Mouse (Mus musculus): ENCODE data around the gene Kdm8. TPM values are rescaled to one million over a fixed set of nuclear protein-coding genes. Genes with fewer than 3 reads are reported as not detected.

Kdm8 gene
- polyA plus RNA-seq, 2 experiments = 4.7 to 6.1 TPM

- peaks cover 6% of the 10 kb centered on the region for H3K36me3 ChIP-seq (replicated peaks; ENCODE audit: control insufficient read depth, insufficient read depth, low read depth)
- peak overlapping the region; percentile 19 for H3K27ac ChIP-seq
- DNase-seq (ENCODE audit: low read depth in 3 of 3, low spot score in 3 of 3) (no peak), ATAC-seq (ENCODE audit: insufficient read depth) (no peak)
- H3K27me3 ChIP-seq (ENCODE audit: control insufficient read depth, insufficient read depth, low read length) = no peaks in the 10 kb centered on the region
- WGBS (ENCODE audit: insufficient replicate concordance) = 47% methylated on average over 10 of the region's 10 CpGs
- no peak overlapping the region for H3K4me3 ChIP-seq (ENCODE audit: insufficient read depth in 1 of 2, low read depth in 2 of 2, low read length in 2 of 2)
- H3K4me1 ChIP-seq (replicated peaks; ENCODE audit: control insufficient read depth in 2 of 2, insufficient read depth in 2 of 2, low read length in 1 of 2) = peaks cover 41 to 58% of the 10 kb centered on the region in 2 experiments
- H3K9ac ChIP-seq (replicated peaks) = peak overlapping the region; percentile 2
- no peak for TF ChIP-seq CTCF (IDR thresholded peaks at IDR 0.05; ENCODE audit: low read depth)
- TF ChIP-seq EP300 (IDR thresholded peaks at IDR 0.05; ENCODE audit: low read depth) = no peak
- no peaks in the 10 kb centered on the region for H3K9me3 ChIP-seq (ENCODE audit: control insufficient read depth, low read length)
- H3K4me2 ChIP-seq (ENCODE audit: low read depth) = peak overlapping the region; percentile 52
Observed at GRCm38 (mm10) chr7:125487126-125487525, 42.6 kb downstream of the Kdm8 start.

- Histone ChIP-seq H3K4me3 (ENCODE audit: insufficient read depth in 1 of 2, low read depth in 2 of 2, low read length in 2 of 2) (no peak overlapping the region), H3K27ac (peak overlapping the region; percentile 31; the same call in 1 of the 2 replicates), H3K4me1 (replicated peaks; ENCODE audit: control insufficient read depth in 2 of 2, insufficient read depth in 2 of 2, low read length in 1 of 2) (peaks cover 43 to 64% of the 10 kb centered on the region in 2 experiments), H3K36me3 (replicated peaks; ENCODE audit: control insufficient read depth, insufficient read depth, low read depth) (peaks cover 6% of the 10 kb centered on the region), H3K4me2 (ENCODE audit: low read depth) (peak overlapping the region; percentile 52), H3K27me3 (ENCODE audit: control insufficient read depth, insufficient read depth, low read length) (no peaks in the 10 kb centered on the region), H3K9ac (replicated peaks) (no peak overlapping the region), H3K9me3 (ENCODE audit: control insufficient read depth, low read length) (no peaks in the 10 kb centered on the region)
- WGBS (ENCODE audit: insufficient replicate concordance) = 65% methylated on average over 6 of the region's 6 CpGs
- no peak for DNase-seq (ENCODE audit: low read depth in 3 of 3, low spot score in 3 of 3)
- no peak for ATAC-seq (ENCODE audit: insufficient read depth)
- TF ChIP-seq EP300 (IDR thresholded peaks at IDR 0.05; ENCODE audit: low read depth) (no peak), CTCF (IDR thresholded peaks at IDR 0.05; ENCODE audit: low read depth) (no peak)
Observed at GRCm38 (mm10) chr7:125488706-125489105, 44.2 kb downstream of the Kdm8 start.

- TF ChIP-seq CTCF (IDR thresholded peaks at IDR 0.05; ENCODE audit: low read depth) = no peak
- TF ChIP-seq EP300 (IDR thresholded peaks at IDR 0.05; ENCODE audit: low read depth) = no peak
- no peak overlapping the region for H3K9ac ChIP-seq (replicated peaks)
- DNase-seq (ENCODE audit: low read depth in 3 of 3, low spot score in 3 of 3) (no peak), ATAC-seq (ENCODE audit: insufficient read depth) (no peak)
- no peaks in the 10 kb centered on the region for H3K9me3 ChIP-seq (ENCODE audit: control insufficient read depth, low read length)
- H3K4me2 ChIP-seq (ENCODE audit: low read depth) = peak overlapping the region; percentile 85
- WGBS (ENCODE audit: insufficient replicate concordance) = 68% methylated on average over 2 of the region's 2 CpGs
- H3K27ac ChIP-seq = peak overlapping the region; percentile 26; the same call in 1 of the 2 replicates
- H3K4me1 ChIP-seq (replicated peaks; ENCODE audit: control insufficient read depth in 2 of 2, insufficient read depth in 2 of 2, low read length in 1 of 2) = peaks cover 40 to 57% of the 10 kb centered on the region in 2 experiments
- no peaks in the 10 kb centered on the region for H3K27me3 ChIP-seq (ENCODE audit: control insufficient read depth, insufficient read depth, low read length)
- peaks cover 6% of the 10 kb centered on the region for H3K36me3 ChIP-seq (replicated peaks; ENCODE audit: control insufficient read depth, insufficient read depth, low read depth)
- no peak overlapping the region for H3K4me3 ChIP-seq (ENCODE audit: insufficient read depth in 1 of 2, low read depth in 2 of 2, low read length in 2 of 2)
Observed at GRCm38 (mm10) chr7:125489636-125490035, 45.2 kb downstream of the Kdm8 start.

GRCm38 (mm10) chr7:125490947-125491735, 46.7 kb downstream of the Kdm8 start, which contains the start of gene Nsmce1:
Gene Nsmce1 (minus strand): TSS chr7:125491596.
- Histone ChIP-seq H3K4me3 (ENCODE audit: insufficient read depth in 1 of 2, low read depth in 2 of 2, low read length in 2 of 2) (peak within 1 kb of the TSS; percentile 82 to 83), H3K9ac (replicated peaks) (peak within 1 kb of the TSS; percentile 88), H3K27me3 (ENCODE audit: control insufficient read depth, insufficient read depth, low read length) (no peaks in the 10 kb centered on the region), H3K36me3 (replicated peaks; ENCODE audit: control insufficient read depth, insufficient read depth, low read depth) (peaks cover 2% of the 10 kb centered on the region; the same call in 1 of the 2 replicates), H3K9me3 (ENCODE audit: control insufficient read depth, low read length) (no peaks in the 10 kb centered on the region), H3K4me2 (ENCODE audit: low read depth) (peak within 1 kb of the TSS; percentile 85), H3K4me1 (replicated peaks; ENCODE audit: control insufficient read depth in 2 of 2, insufficient read depth in 2 of 2, low read length in 1 of 2) (peaks cover 38 to 54% of the 10 kb centered on the region in 2 experiments), H3K27ac (peak within 1 kb of the TSS; percentile 88)
- TF ChIP-seq EP300 (IDR thresholded peaks at IDR 0.05; ENCODE audit: low read depth) = peak; percentile 48; the same call in 1 of the 2 replicates
- TF ChIP-seq CTCF (IDR thresholded peaks at IDR 0.05; ENCODE audit: low read depth) = peak; percentile 52
- WGBS (ENCODE audit: insufficient replicate concordance) = under 1% methylated on average over 56 of the region's 56 CpGs
- ATAC-seq (ENCODE audit: insufficient read depth) (peak; percentile 97), DNase-seq (ENCODE audit: low read depth in 3 of 3, low spot score in 3 of 3) (peak; percentile 94 to 95 (median 95))

GRCm38 (mm10) chr7:125491760-125492159, 47.3 kb downstream of the Kdm8 start:
- H3K9me3 ChIP-seq (ENCODE audit: control insufficient read depth, low read length) = no peaks in the 10 kb centered on the region
- H3K27me3 ChIP-seq (ENCODE audit: control insufficient read depth, insufficient read depth, low read length) = no peaks in the 10 kb centered on the region
- ATAC-seq (ENCODE audit: insufficient read depth) (peak; percentile 4; the same call in 1 of the 2 replicates), DNase-seq (ENCODE audit: low read depth in 3 of 3, low spot score in 3 of 3) (no peak)
- H3K4me3 ChIP-seq (ENCODE audit: insufficient read depth in 1 of 2, low read depth in 2 of 2, low read length in 2 of 2) = peak overlapping the region; percentile 77 to 83
- WGBS (ENCODE audit: insufficient replicate concordance) = 26% methylated on average over 12 of the region's 12 CpGs
- peaks cover 37 to 52% of the 10 kb centered on the region in 2 experiments for H3K4me1 ChIP-seq (replicated peaks; ENCODE audit: control insufficient read depth in 2 of 2, insufficient read depth in 2 of 2, low read length in 1 of 2)
- H3K9ac ChIP-seq (replicated peaks) = peak overlapping the region; percentile 88
- H3K27ac ChIP-seq = peak overlapping the region; percentile 88
- H3K4me2 ChIP-seq (ENCODE audit: low read depth) = peak overlapping the region; percentile 85
- TF ChIP-seq EP300 (IDR thresholded peaks at IDR 0.05; ENCODE audit: low read depth) = no peak
- TF ChIP-seq CTCF (IDR thresholded peaks at IDR 0.05; ENCODE audit: low read depth) = no peak
- H3K36me3 ChIP-seq (replicated peaks; ENCODE audit: control insufficient read depth, insufficient read depth, low read depth) = no peaks in the 10 kb centered on the region

Measured in liver, embryonic 14.5 days (tissue).